Mouse (Mus musculus) midbrain, embryonic 11.5 days (tissue): ENCODE measurements around the gene Sacs. TPM values are rescaled to one million over a fixed set of nuclear protein-coding genes. Genes with fewer than 3 reads are reported as not detected.
"Not testable (repeated sequence)": the region's sequence is repeated elsewhere in the genome, so short reads cannot be mapped to it uniquely, and the experiment has no call there.

Source experiments
- ATAC-seq: fragments of 200-750 bp; cut with Nextera tagmentation; 2 replicates; pipeline ENCODE4 v1.8.0; 2017; ENCODE audit warnings: moderate TSS enrichment, moderate library complexity; ENCODE audit not compliant: low FRiP score
- DNase-seq: peaks from one replicate; pipeline ENCODE4 v3.0.0; 2015; ENCODE audit warnings: low spot score; ENCODE audit errors: missing footprints
- H3K27ac ChIP-seq: fragments of 300-500 bp; sonication (generic); 2 replicates; pipeline ENCODE4 v1.5.1; 2014; ENCODE audit warnings: low read depth, low read length
- H3K27me3 ChIP-seq: fragments of 300-500 bp; sonication (generic); 2 replicates; pipeline ENCODE4 v1.6.1; 2014; ENCODE audit warnings: mild to moderate bottlenecking, low read length, moderate library complexity, mixed read lengths; ENCODE audit not compliant: control insufficient read depth, insufficient read depth
- H3K36me3 ChIP-seq: fragments of 300-500 bp; sonication (generic); 2 replicates; pipeline ENCODE4 v1.6.1; 2014; ENCODE audit warnings: mild to moderate bottlenecking, low read length, moderate library complexity, mixed read lengths; ENCODE audit not compliant: control insufficient read depth, insufficient read depth
- H3K4me1 ChIP-seq: fragments of 300-500 bp; sonication (generic); 2 replicates; pipeline ENCODE4 v1.6.1; 2014; ENCODE audit warnings: low read length; ENCODE audit not compliant: control insufficient read depth, insufficient read depth
- H3K4me2 ChIP-seq: fragments of 300-500 bp; sonication (generic); 2 replicates; pipeline ENCODE4 v1.6.1; 2014; ENCODE audit warnings: mild to moderate bottlenecking, moderate library complexity
- H3K4me3 ChIP-seq: fragments of 300-500 bp; sonication (generic); 2 replicates; pipeline ENCODE4 v1.5.1; 2014; ENCODE audit warnings: low read depth, low read length
- H3K9ac ChIP-seq: fragments of 300-500 bp; sonication (generic); 2 replicates; pipeline ENCODE4 v1.6.1; 2014; ENCODE audit warnings: low read length
- H3K9me3 ChIP-seq: fragments of 300-500 bp; sonication (generic); 2 replicates; pipeline ENCODE4 v1.6.1; 2016; ENCODE audit warnings: low read length; ENCODE audit not compliant: control insufficient read depth
- whole genome bisulfite sequencing: fragments of 180-500 bp; shearing (Covaris S2); extraction: QIAGEN DNeasy Blood & Tissue Kit; methylation state at CpG from one replicate; pipeline ENCODE4 v1.1.7; 2014; 5-methylcytosine and 5-hydroxymethylcytosine counted together
- polyA plus RNA-seq: library from polyadenylated mRNA; unstranded; fragments of >200 nt; fragmentation: Nextera tagmentation; extraction: Ambion mirVana; gene quantifications from 2 replicates; pipeline ENCODE4 v1.2.1, GENCODE M21; 2014

The Sacs gene
- polyA plus RNA-seq, 1 experiment from 2014 or later, result 5.2 TPM

GRCm38 (mm10) chr14:61125201-61125600 is 13.1 kb upstream of the Sacs start:
- WGBS, result 87% methylated on average over 6 of the region's 6 CpGs
- no peak for DNase-seq

GRCm38 (mm10) chr14:61127365-61127764 is 10.9 kb upstream of the Sacs start:
- H3K4me1 ChIP-seq, H3K36me3 ChIP-seq, H3K9me3 ChIP-seq, H3K27ac ChIP-seq, H3K9ac ChIP-seq, H3K4me3 ChIP-seq, H3K4me2 ChIP-seq, ATAC-seq, DNase-seq, H3K27me3 ChIP-seq: not testable (repeated sequence)
- WGBS, result 85% methylated on average over 6 of the region's 6 CpGs

More at GRCm38 (mm10) chr14:61125201-61125600, 13.1 kb upstream of the Sacs start:
- Histone ChIP-seq H3K27me3 (no peaks in the 10 kb centered on the region), H3K36me3 (no peaks in the 10 kb centered on the region), H3K27ac (no peak overlapping the region), H3K9ac (no peak overlapping the region), H3K9me3 (no peaks in the 10 kb centered on the region), H3K4me1 (no peaks in the 10 kb centered on the region), H3K4me3 (no peak overlapping the region), H3K4me2 (no peak overlapping the region)
- ATAC-seq, result no peak

GRCm38 (mm10) chr14:61128961-61129507 is 9.2 kb upstream of the Sacs start:
- H3K36me3 ChIP-seq, result no peaks in the 10 kb centered on the region
- DNase-seq, result no peak

GRCm38 (mm10) chr14:61132556-61132955 is 5.7 kb upstream of the Sacs start:
- H3K4me3 ChIP-seq, result no peak overlapping the region
- no peaks in the 10 kb centered on the region; the same call in 1 of the 2 replicates for H3K27me3 ChIP-seq
- H3K36me3 ChIP-seq, result no peaks in the 10 kb centered on the region
- H3K9me3 ChIP-seq, result no peaks in the 10 kb centered on the region
- H3K27ac ChIP-seq, result no peak overlapping the region
- H3K9ac ChIP-seq, result no peak overlapping the region
- peaks cover 2% of the 10 kb centered on the region; the same call in 1 of the 2 replicates for H3K4me1 ChIP-seq
- no peak for DNase-seq
- no peak for ATAC-seq
- H3K4me2 ChIP-seq, result no peak overlapping the region
- WGBS, result 77% methylated on average over 1 of the region's 1 CpGs

More at GRCm38 (mm10) chr14:61128961-61129507, 9.2 kb upstream of the Sacs start:
- 85% methylated on average over 7 of the region's 7 CpGs for WGBS
- Histone ChIP-seq H3K4me2 (no peak overlapping the region), H3K4me3 (no peak overlapping the region), H3K27ac (no peak overlapping the region), H3K27me3 (no peaks in the 10 kb centered on the region), H3K9me3 (no peaks in the 10 kb centered on the region), H3K9ac (no peak overlapping the region), H3K4me1 (no peaks in the 10 kb centered on the region)
- no peak for ATAC-seq

- Histone ChIP-seq H3K4me2 (no peak overlapping the region), H3K4me3 (no peak overlapping the region)
These were observed 3.8 kb upstream of the Sacs start for GRCm38 (mm10) chr14:61134381-61135030.

GRCm38 (mm10) chr14:61137410-61137809 is 847 bp upstream of the Sacs start:
- peaks cover 2% of the 10 kb centered on the region; the same call in 1 of the 2 replicates for H3K4me1 ChIP-seq
- DNase-seq, result peak; percentile 83
- no peak overlapping the region for H3K9ac ChIP-seq
- no peaks in the 10 kb centered on the region; the same call in 1 of the 2 replicates for H3K27me3 ChIP-seq
- H3K27ac ChIP-seq, result no peak overlapping the region
- H3K4me2 ChIP-seq, result no peak overlapping the region
- 74% methylated on average over 5 of the region's 5 CpGs for WGBS
- H3K36me3 ChIP-seq, result no peaks in the 10 kb centered on the region
- H3K9me3 ChIP-seq, result no peaks in the 10 kb centered on the region
- ATAC-seq, result no peak
- no peak overlapping the region for H3K4me3 ChIP-seq

More at GRCm38 (mm10) chr14:61134381-61135030, 3.8 kb upstream of the Sacs start:
- ATAC-seq, result no peak; the same call in 1 of the 2 replicates
- Histone ChIP-seq H3K27ac (no peak overlapping the region), H3K9me3 (no peaks in the 10 kb centered on the region), H3K27me3 (no peaks in the 10 kb centered on the region; the same call in 1 of the 2 replicates), H3K4me1 (peaks cover 2% of the 10 kb centered on the region; the same call in 1 of the 2 replicates), H3K36me3 (no peaks in the 10 kb centered on the region), H3K9ac (no peak overlapping the region)
- WGBS, result 27% methylated on average over 5 of the region's 5 CpGs
- peak; percentile 75 for DNase-seq

GRCm38 (mm10) chr14:61138727-61139067 is 440 bp downstream of the Sacs start:
- H3K9ac ChIP-seq, result peak overlapping the region; percentile 69
- H3K36me3 ChIP-seq, result no peaks in the 10 kb centered on the region
- peak overlapping the region; percentile 39 for H3K4me3 ChIP-seq
- DNase-seq (no peak), ATAC-seq (no peak)
- H3K27me3 ChIP-seq, result no peaks in the 10 kb centered on the region; the same call in 1 of the 2 replicates
- WGBS, result 18% methylated on average over 8 of the region's 8 CpGs
- peaks cover 2% of the 10 kb centered on the region; the same call in 1 of the 2 replicates for H3K4me1 ChIP-seq
- H3K27ac ChIP-seq, result no peak overlapping the region
- H3K9me3 ChIP-seq, result no peaks in the 10 kb centered on the region
- H3K4me2 ChIP-seq, result peak overlapping the region; percentile 64

- Histone ChIP-seq H3K27me3 (no peaks in the 10 kb centered on the region), H3K4me2 (no peak overlapping the region), H3K4me1 (no peaks in the 10 kb centered on the region; the same call in 1 of the 2 replicates), H3K27ac (no peak overlapping the region), H3K36me3 (no peaks in the 10 kb centered on the region), H3K9me3 (no peaks in the 10 kb centered on the region), H3K9ac (no peak overlapping the region), H3K4me3 (no peak overlapping the region)
- WGBS, result 69% methylated on average over 8 of the region's 8 CpGs
- DNase-seq (no peak), ATAC-seq (no peak)
These were observed 5.1 kb downstream of the Sacs start for GRCm38 (mm10) chr14:61143358-61143757.

GRCm38 (mm10) chr14:61143869-61144268 is 5.6 kb downstream of the Sacs start:
- no peak; the same call in 1 of the 2 replicates for ATAC-seq
- H3K27me3 ChIP-seq, result no peaks in the 10 kb centered on the region
- H3K4me3 ChIP-seq, result no peak overlapping the region
- H3K4me1 ChIP-seq, result no peaks in the 10 kb centered on the region; the same call in 1 of the 2 replicates
- H3K9me3 ChIP-seq, result no peaks in the 10 kb centered on the region
- no peak overlapping the region for H3K4me2 ChIP-seq
- DNase-seq, result peak; percentile 92
- H3K27ac ChIP-seq, result no peak overlapping the region
- 38% methylated on average over 11 of the region's 11 CpGs for WGBS
- no peak overlapping the region for H3K9ac ChIP-seq
- H3K36me3 ChIP-seq, result no peaks in the 10 kb centered on the region
